Mouse (Mus musculus): ENCODE data around the gene Avpr2.

The Avpr2 gene

DNA sequence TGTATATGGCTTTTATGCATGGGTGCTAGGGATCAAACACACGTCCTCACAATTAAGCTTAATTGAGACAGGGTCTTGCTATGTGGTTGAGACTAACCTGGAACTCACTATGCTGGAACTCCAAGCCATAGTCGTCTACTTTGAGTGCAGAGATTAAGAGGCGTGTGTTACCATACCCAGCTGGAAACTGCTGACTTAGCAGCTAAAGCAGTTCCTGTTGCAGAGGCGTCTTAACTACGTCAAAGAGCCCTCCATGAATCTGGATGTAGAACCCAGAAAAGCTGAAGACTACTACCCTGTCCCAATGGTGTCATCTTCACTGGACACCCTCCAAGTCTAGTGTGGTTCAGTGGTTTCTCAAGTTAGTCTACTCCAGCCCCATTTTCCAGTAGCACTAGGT is 26.7 kb downstream of the Avpr2 start:
- DNase-seq = no peak

DNA sequence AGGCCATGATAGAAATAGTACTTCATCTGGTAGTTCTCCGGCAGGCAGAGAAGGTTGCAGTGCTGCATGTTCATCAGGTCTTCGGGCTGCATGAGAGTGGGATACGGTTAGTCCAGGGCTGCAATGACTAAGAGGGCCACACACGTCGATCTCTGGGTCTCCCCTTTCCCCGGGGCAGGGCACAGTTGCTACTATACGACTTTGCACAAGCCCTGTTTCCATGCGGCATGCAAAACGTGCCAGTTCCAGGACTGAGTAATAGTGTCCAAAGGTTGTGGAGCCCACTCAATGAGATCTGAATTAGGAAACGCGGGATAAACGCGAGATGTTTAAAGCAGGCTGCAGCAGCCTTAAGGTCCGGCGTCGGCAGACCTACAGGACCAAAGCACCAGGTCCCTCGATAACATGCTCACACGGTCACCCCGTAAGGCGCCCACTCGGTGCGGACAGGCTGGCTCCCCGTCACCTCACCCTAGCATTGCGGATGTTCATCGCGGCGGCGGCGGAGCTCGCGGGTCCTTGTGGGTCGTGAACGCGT is 29.5 kb downstream of the Avpr2 start:
- DNase-seq = no peak

DNA sequence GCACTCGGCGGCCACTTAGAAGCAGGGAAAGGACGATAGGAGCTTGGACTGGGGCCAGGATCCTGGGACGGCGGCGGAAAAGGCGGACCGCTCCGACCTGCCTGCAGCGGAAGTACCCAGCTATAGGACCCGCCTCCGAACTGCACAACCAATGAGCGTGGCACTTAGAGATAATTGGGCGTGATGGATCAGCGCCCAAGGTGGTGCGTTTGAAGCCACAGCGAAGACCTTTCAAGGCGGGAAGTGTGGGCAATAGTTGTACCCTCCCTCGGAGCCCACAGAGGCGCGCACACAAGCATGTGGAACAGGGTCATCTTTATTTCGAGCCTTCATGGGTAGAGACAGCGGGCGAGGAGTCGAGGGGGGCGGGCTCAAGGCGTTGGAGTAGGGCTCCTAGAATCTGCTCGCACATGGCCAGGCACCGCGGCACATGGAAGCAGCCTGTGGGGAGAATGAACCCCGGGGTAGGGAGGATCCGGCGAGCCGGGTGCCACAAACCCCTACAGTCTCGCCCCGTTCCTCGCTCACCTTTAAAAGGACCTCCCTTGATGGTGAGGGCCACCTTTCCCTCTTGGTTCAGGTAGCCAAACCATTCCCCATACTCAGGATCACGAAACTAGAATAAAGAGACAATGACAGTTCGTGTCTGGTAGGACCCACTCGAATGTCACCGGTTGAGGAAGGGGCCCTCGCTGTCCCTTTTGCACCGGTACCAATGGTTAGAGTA is 30.1 kb downstream of the Avpr2 start, which contains the start of the genes Arhgap4 and Naa10:
Gene Arhgap4, minus strand, starts transcription at position 48 of the 727 bp plus-strand sequence.
Gene Naa10, minus strand, starts transcription at position 122 of the 727 bp plus-strand sequence.
- peak; percentile 90 for DNase-seq

DNA sequence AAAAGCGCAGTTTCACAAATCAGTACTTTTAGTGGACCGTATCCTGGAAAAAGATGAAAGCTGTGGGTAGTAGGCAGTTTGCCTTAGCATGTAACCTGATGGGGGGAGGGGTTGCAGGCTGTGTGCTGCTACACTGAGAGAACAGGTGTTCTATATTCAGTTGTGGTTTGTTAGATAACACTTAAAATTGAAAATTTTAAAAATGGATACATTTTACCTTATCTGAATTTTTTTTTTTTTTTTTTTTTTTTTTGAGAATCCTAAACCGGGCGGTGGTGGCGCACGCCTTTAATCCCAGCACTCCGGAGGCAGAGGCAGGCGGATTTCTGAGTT is 30.6 kb downstream of the Avpr2 start:
- no peak for DNase-seq

DNA sequence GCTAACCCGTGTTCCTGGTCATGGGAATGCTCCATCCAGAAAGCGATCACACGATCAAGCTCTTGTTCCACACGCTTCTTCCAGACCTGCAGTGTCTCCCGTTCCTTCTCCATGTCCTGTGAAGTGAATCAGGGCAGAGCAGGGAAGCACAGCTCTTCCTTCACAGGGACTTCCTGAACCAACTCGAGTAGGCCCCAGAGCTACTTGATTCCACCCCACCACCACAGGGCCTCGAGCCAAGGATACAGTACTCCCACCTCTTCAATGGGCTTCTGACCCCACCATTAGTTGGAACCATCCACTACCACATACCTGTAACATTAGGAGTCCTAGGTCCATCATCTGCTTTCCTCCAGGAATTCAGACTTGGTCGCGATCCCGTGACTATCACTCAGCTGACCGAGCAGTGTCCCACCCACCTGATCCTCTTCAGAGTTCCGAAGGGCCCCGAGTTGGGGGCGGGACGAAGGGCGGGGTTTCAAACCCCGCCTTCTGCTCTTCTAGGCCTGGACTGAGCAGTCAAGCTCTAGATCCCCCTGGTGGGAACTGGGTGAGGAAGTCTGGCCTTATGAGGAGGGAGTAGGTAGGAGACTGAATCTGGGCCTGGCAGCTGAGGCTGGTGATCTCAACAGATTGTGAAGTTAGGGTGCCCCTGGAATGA is 38.6 kb downstream of the Avpr2 start, which contains the start of gene Renbp:
Gene Renbp, minus strand, starts transcription at position 449 of the 661 bp plus-strand sequence.
- no peak for DNase-seq

DNA sequence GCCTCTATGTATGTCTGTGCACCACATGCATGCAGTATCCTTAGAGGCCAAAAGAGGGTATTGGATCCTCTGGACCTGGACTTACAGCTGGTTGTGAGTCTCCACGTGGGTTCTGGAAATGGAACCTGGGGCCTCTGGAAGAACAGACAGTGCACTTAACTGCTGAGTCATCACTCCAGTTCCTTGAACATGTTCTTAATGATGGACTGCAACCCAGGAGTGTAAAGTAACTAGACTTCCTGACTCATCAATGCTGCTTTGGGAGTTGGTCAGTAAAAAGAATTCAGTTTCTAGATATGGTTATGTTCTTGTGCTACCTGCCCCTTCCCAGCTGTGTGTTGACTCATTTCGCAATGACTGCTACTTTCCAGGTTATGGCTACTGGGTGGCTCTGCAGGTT is 40.0 kb downstream of the Avpr2 start:
- DNase-seq = no peak

DNA sequence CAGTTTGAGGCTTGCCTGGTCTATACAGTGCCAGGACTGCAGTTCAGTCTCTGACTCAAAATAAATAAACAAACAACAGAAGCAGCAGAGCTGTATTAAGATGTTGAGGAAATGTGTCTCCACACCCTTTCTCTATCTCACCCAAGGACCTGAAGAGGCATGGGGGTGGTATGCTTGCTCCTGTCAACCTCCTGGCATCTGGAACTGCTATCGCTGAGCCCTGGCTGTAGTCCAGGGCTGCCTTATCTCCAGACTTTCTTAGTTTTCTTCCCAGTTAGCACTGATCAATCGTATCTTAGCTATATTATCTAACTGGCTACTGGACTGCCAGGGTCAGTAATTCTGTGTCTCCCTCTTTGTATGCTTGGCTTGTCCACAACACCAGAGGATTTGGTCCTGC is 50.0 kb downstream of the Avpr2 start:
- DNase-seq = no peak

DNA sequence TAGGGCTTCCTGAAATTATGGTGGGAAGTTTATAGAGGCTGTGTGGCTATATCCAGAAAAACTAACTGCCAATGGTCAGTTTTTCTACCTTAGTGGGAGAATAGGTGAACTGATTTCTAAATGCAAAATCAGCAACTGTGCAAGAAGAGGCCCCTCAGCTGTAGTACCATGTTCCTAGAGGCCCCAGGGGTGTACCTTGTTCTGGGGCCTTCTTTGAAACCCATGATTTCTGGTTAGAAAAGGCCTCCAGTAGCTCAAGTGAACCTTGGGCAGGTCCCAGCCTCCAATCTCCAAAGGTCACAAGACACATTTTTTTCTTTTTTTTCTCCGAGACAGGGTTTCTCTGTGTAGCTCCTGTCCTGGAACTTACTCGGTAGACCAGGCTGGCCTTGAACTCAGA is 50.4 kb downstream of the Avpr2 start:
- no peak for DNase-seq
